Mouse (Mus musculus) erythroblast, embryonic 14.5 days (primary cell): ENCODE measurements around the gene Krcc1.
"Not testable (repeated sequence)": the region's sequence is repeated elsewhere in the genome, so short reads cannot be mapped to it uniquely, and the experiment has no call there.

Experiments used
- GATA1 ChIP-seq: IDR thresholded peaks from 2 replicates; pipeline ENCODE4 v1.6.1; 2012; ENCODE audit warnings: low read length, inconsistent platforms, mixed read lengths
- TAL1 ChIP-seq: IDR thresholded peaks from 3 replicates; pipeline ENCODE4 v1.6.1; 2012; ENCODE audit warnings: low read length, inconsistent platforms, mixed read lengths

GRCm38 (mm10) chr6:71269686-71270050, 1.8 kb upstream of the Krcc1 start:
- TF ChIP-seq TAL1, GATA1: not testable (repeated sequence)
